Mouse (Mus musculus): ENCODE results near the gene Zfp444.
"Not testable (repeated sequence)": the region's sequence is repeated elsewhere in the genome, so short reads cannot be mapped to it uniquely, and the experiment has no call there.

The Zfp444 gene

GRCm38 (mm10) chr7:6161541-6161940 lies 10.5 kb upstream of the Zfp444 start:
- no peak for DNase-seq (ENCODE audit: low read depth, low spot score)

GRCm38 (mm10) chr7:6162172-6162571 lies 9.9 kb upstream of the Zfp444 start:
- peak; percentile 31 for DNase-seq (ENCODE audit: low read depth, low spot score)

- no peak for DNase-seq (ENCODE audit: low read depth, low spot score)
Measured at GRCm38 (mm10) chr7:6164671-6165070, 7.4 kb upstream of the Zfp444 start.

- no peak for DNase-seq (ENCODE audit: low read depth, low spot score)
Measured at GRCm38 (mm10) chr7:6169403-6169802, 2.6 kb upstream of the Zfp444 start.

GRCm38 (mm10) chr7:6170391-6170790 lies 1.6 kb upstream of the Zfp444 start:
- no peak for DNase-seq (ENCODE audit: low read depth, low spot score)

- no peak for DNase-seq (ENCODE audit: low read depth, low spot score)
Measured at GRCm38 (mm10) chr7:6170871-6171270, 1.2 kb upstream of the Zfp444 start.

- DNase-seq (ENCODE audit: low read depth, low spot score) = peak; percentile 78
Measured at GRCm38 (mm10) chr7:6171444-6172005, 501 bp upstream of the Zfp444 start.

- peak; percentile 73 for DNase-seq (ENCODE audit: low read depth, low spot score)
Measured at GRCm38 (mm10) chr7:6172674-6173244, 733 bp downstream of the Zfp444 start.

- DNase-seq (ENCODE audit: low read depth, low spot score) = no peak
Measured at GRCm38 (mm10) chr7:6173872-6174271, 1.8 kb downstream of the Zfp444 start.

GRCm38 (mm10) chr7:6174365-6174987 lies 2.5 kb downstream of the Zfp444 start:
- not testable (repeated sequence) for DNase-seq (ENCODE audit: low read depth, low spot score)

- no peak for DNase-seq (ENCODE audit: low read depth, low spot score)
Measured at GRCm38 (mm10) chr7:6179013-6179412, 7.0 kb downstream of the Zfp444 start.

- DNase-seq (ENCODE audit: low read depth, low spot score) = no peak
Measured at GRCm38 (mm10) chr7:6182882-6183281, 10.9 kb downstream of the Zfp444 start.

GRCm38 (mm10) chr7:6183802-6184201 lies 11.8 kb downstream of the Zfp444 start:
- peak; percentile 60 for DNase-seq (ENCODE audit: low read depth, low spot score)

- DNase-seq (ENCODE audit: low read depth, low spot score) = no peak
Measured at GRCm38 (mm10) chr7:6184521-6184920, 12.5 kb downstream of the Zfp444 start.

- no peak for DNase-seq (ENCODE audit: low read depth, low spot score)
Measured at GRCm38 (mm10) chr7:6185391-6185790, 13.4 kb downstream of the Zfp444 start.

GRCm38 (mm10) chr7:6186176-6186575 lies 14.2 kb downstream of the Zfp444 start:
- no peak for DNase-seq (ENCODE audit: low read depth, low spot score)

- DNase-seq (ENCODE audit: low read depth, low spot score) = no peak
Measured at GRCm38 (mm10) chr7:6186756-6187155, 14.7 kb downstream of the Zfp444 start.

- peak; percentile 93 for DNase-seq (ENCODE audit: low read depth, low spot score)
Measured at GRCm38 (mm10) chr7:6189542-6189941, 17.5 kb downstream of the Zfp444 start.

GRCm38 (mm10) chr7:6191376-6191775 lies 19.4 kb downstream of the Zfp444 start:
- DNase-seq (ENCODE audit: low read depth, low spot score) = peak; percentile 87

GRCm38 (mm10) chr7:6194129-6194528 lies 22.1 kb downstream of the Zfp444 start:
- peak; percentile 81 for DNase-seq (ENCODE audit: low read depth, low spot score)

- DNase-seq (ENCODE audit: low read depth, low spot score) = peak; percentile 65
Measured at GRCm38 (mm10) chr7:6195777-6196176, 23.8 kb downstream of the Zfp444 start.

GRCm38 (mm10) chr7:6196790-6197189 lies 24.8 kb downstream of the Zfp444 start, which contains the start of gene Galp:
Galp (plus strand) TSS chr7:6197090.
- no peak for DNase-seq (ENCODE audit: low read depth, low spot score)

GRCm38 (mm10) chr7:6204200-6204599 lies 32.2 kb downstream of the Zfp444 start:
- DNase-seq (ENCODE audit: low read depth, low spot score) = peak; percentile 85
